Mouse (Mus musculus) erythroblast, adult 5-6 weeks (primary cell): ENCODE measurements around the gene Dok4. TPM values are rescaled to one million over a fixed set of nuclear protein-coding genes. Genes with fewer than 3 reads are reported as not detected.
"Not testable (repeated sequence)": the region's sequence is repeated elsewhere in the genome, so short reads cannot be mapped to it uniquely, and the experiment has no call there.

Experiments
- ATAC-seq: replicated peaks from 2 replicates; pipeline ENCODE4 v1.8.0; 2016; ENCODE audit warnings: moderate number of reproducible peaks, mild to moderate bottlenecking, moderate TSS enrichment, inconsistent platforms; ENCODE audit not compliant: poor library complexity, low FRiP score, severe bottlenecking
- total RNA-seq, 2 experiments: library from RNA; stranded (forward) in 1 of 2; stranded (reverse) in 1 of 2; fragments of 150-400 nt in 1 of 2; fragments of 200-764, 138-1000 nt in 1 of 2; gene quantifications; 2 replicates each; pipeline versions ENCODE4 v1.2.3 to v1.2.4; 2015 to 2017; ENCODE audit warnings: low replicate concordance in 2 of 2

The Dok4 gene
- total RNA-seq, 2 experiments from 2014 or later = 1.2 to 6.0 TPM

- ATAC-seq = peak; percentile 81
Measured at GRCm38 (mm10) chr8:94857346-94858173, 18.6 kb downstream of the Dok4 start, which contains the start of gene Polr2c. TSS of gene Polr2c (plus strand) at chr8:94857450.

GRCm38 (mm10) chr8:94857011-94857345 lies 19.2 kb downstream of the Dok4 start:
- peak; percentile 32 for ATAC-seq

- ATAC-seq = not testable (repeated sequence)
Measured at GRCm38 (mm10) chr8:94854761-94855160, 21.4 kb downstream of the Dok4 start.

GRCm38 (mm10) chr8:94850049-94850448 lies 26.1 kb downstream of the Dok4 start:
- ATAC-seq = no peak

GRCm38 (mm10) chr8:94841183-94841582 lies 34.9 kb downstream of the Dok4 start:
- no peak for ATAC-seq

- ATAC-seq = peak; percentile 68
Measured at GRCm38 (mm10) chr8:94838600-94838999, 37.5 kb downstream of the Dok4 start.

- ATAC-seq = peak; percentile 88
Measured at GRCm38 (mm10) chr8:94837662-94838574, 38.2 kb downstream of the Dok4 start, which contains the start of the genes Coq9 and Ciapin1. TSS of gene Coq9 (plus strand) at chr8:94838321. TSS of gene Ciapin1 (minus strand) at chr8:94838358.

- peak; percentile 10; the same call in 1 of the 2 replicates for ATAC-seq
Measured at GRCm38 (mm10) chr8:94836456-94837240, 39.5 kb downstream of the Dok4 start.

GRCm38 (mm10) chr8:94835751-94836150 lies 40.4 kb downstream of the Dok4 start:
- ATAC-seq = not testable (repeated sequence)

GRCm38 (mm10) chr8:94833901-94834405 lies 42.2 kb downstream of the Dok4 start:
- ATAC-seq = not testable (repeated sequence)

GRCm38 (mm10) chr8:94828284-94828683 lies 47.8 kb downstream of the Dok4 start:
- ATAC-seq = no peak

- ATAC-seq = no peak
Measured at GRCm38 (mm10) chr8:94826210-94826609, 49.9 kb downstream of the Dok4 start.

GRCm38 (mm10) chr8:94825170-94825569 lies 51.0 kb downstream of the Dok4 start:
- ATAC-seq = no peak

GRCm38 (mm10) chr8:94822637-94823560 lies 53.2 kb downstream of the Dok4 start:
- ATAC-seq = peak; percentile 84

- ATAC-seq = no peak
Measured at GRCm38 (mm10) chr8:94821381-94821780, 54.7 kb downstream of the Dok4 start.

- no peak for ATAC-seq
Measured at GRCm38 (mm10) chr8:94820553-94820952, 55.6 kb downstream of the Dok4 start.

GRCm38 (mm10) chr8:94819671-94820179 lies 56.4 kb downstream of the Dok4 start:
- ATAC-seq = peak; percentile 35

GRCm38 (mm10) chr8:94817933-94818332 lies 58.2 kb downstream of the Dok4 start:
- no peak for ATAC-seq
